Mouse (Mus musculus): ENCODE measurements around the gene 2410137M14Rik. TPM values are rescaled to one million over a fixed set of nuclear protein-coding genes. Genes with fewer than 3 reads are reported as not detected.

The 2410137M14Rik gene
- total RNA-seq, 2 experiments from 2014 or later = 0.45 TPM; not detected in 1

- DNase-seq = no peak
- H3K27ac ChIP-seq = no peak overlapping the region
- intact Hi-C loops (cut with DNase I) = loop anchor here (5.0 to 10.0 kb wide), 2 partner anchors 116 to 678 kb away; partner anchors contain the start of genes Trim26 and Trim39
- no peak for TF ChIP-seq CTCF (IDR thresholded peaks at IDR 0.05)
- no peak overlapping the region for H3K4me3 ChIP-seq
Measured at GRCm38 (mm10) chr17:36953062-36953461, 28.0 kb downstream of the 2410137M14Rik start.

- Histone ChIP-seq H3K4me3 (no peak overlapping the region), H3K27ac (no peak overlapping the region)
- DNase-seq = no peak
- intact Hi-C loops (cut with DNase I) = loop anchor here (5.0 to 10.0 kb wide), 2 partner anchors 115 to 678 kb away; partner anchors contain the start of genes Trim26 and Trim39
- TF ChIP-seq CTCF (IDR thresholded peaks at IDR 0.05) = no peak
Measured at GRCm38 (mm10) chr17:36952631-36953030, 28.4 kb downstream of the 2410137M14Rik start.

GRCm38 (mm10) chr17:36950981-36951947 lies 29.8 kb downstream of the 2410137M14Rik start, which contains the start of gene Ppp1r11:
Gene Ppp1r11, minus strand, starts transcription at chr17:36951741.
- no peak for TF ChIP-seq CTCF (IDR thresholded peaks at IDR 0.05)
- H3K27ac ChIP-seq = peak within 1 kb of the TSS; percentile 93

GRCm38 (mm10) chr17:36949265-36949664 lies 31.8 kb downstream of the 2410137M14Rik start:
- no peak overlapping the region for H3K27ac ChIP-seq
- intact Hi-C loops (cut with DNase I) = no loop called here
- H3K4me3 ChIP-seq = no peak overlapping the region
- TF ChIP-seq CTCF (IDR thresholded peaks at IDR 0.05) = no peak
- no peak for DNase-seq

More at GRCm38 (mm10) chr17:36950981-36951947, 29.8 kb downstream of the 2410137M14Rik start, which contains the start of gene Ppp1r11:
- intact Hi-C loops (cut with DNase I) = loop anchor here (5.0 to 10.0 kb wide), 2 partner anchors 114 to 676 kb away; partner anchors contain the start of genes Trim26 and Trim39
- DNase-seq = peak; percentile 96
- peak within 1 kb of the TSS; percentile 78 for H3K4me3 ChIP-seq

GRCm38 (mm10) chr17:36948286-36948685 lies 32.8 kb downstream of the 2410137M14Rik start:
- intact Hi-C loops (cut with DNase I) = no loop called here
- no peak for TF ChIP-seq CTCF (IDR thresholded peaks at IDR 0.05)
- no peak for DNase-seq
- Histone ChIP-seq H3K27ac (no peak overlapping the region), H3K4me3 (no peak overlapping the region)

- Histone ChIP-seq H3K4me3 (peak overlapping the region; percentile 86), H3K27ac (peak overlapping the region; percentile 79)
- DNase-seq = peak; percentile 63
- TF ChIP-seq CTCF (IDR thresholded peaks at IDR 0.05) = peak; percentile 50
- intact Hi-C loops (cut with DNase I) = loop anchor here (1.0 kb wide), 1 partner anchor 50 kb away; no protein-coding TSS in a partner anchor
Measured at GRCm38 (mm10) chr17:36947051-36947819, 33.8 kb downstream of the 2410137M14Rik start.

- TF ChIP-seq CTCF (IDR thresholded peaks at IDR 0.05) = peak; percentile 16; the same call in 1 of the 2 replicates
- DNase-seq = no peak
- Histone ChIP-seq H3K4me3 (no peak overlapping the region), H3K27ac (no peak overlapping the region)
- intact Hi-C loops (cut with DNase I) = no loop called here
Measured at GRCm38 (mm10) chr17:36944121-36944775, 36.8 kb downstream of the 2410137M14Rik start.

- no peak for TF ChIP-seq CTCF (IDR thresholded peaks at IDR 0.05)
- intact Hi-C loops (cut with DNase I) = no loop called here
- DNase-seq = no peak
- H3K27ac ChIP-seq = peak overlapping the region; percentile 63
- peak overlapping the region; percentile 70 for H3K4me3 ChIP-seq
Measured at GRCm38 (mm10) chr17:36943691-36944090, 37.3 kb downstream of the 2410137M14Rik start.

- DNase-seq = peak; percentile 25
- TF ChIP-seq CTCF (IDR thresholded peaks at IDR 0.05) = no peak
- Histone ChIP-seq H3K27ac (peak within 1 kb of the TSS; percentile 63), H3K4me3 (peak within 1 kb of the TSS; percentile 70)
- intact Hi-C loops (cut with DNase I) = no loop called here
Measured at GRCm38 (mm10) chr17:36942791-36943471, 38.1 kb downstream of the 2410137M14Rik start, which contains the start of gene Rnf39. Gene Rnf39, plus strand, starts transcription at chr17:36942918.

- Histone ChIP-seq H3K4me3 (peak overlapping the region; percentile 70), H3K27ac (peak overlapping the region; percentile 63; the same call in 1 of the 2 replicates)
- DNase-seq = peak; percentile 43
- intact Hi-C loops (cut with DNase I) = no loop called here
- TF ChIP-seq CTCF (IDR thresholded peaks at IDR 0.05) = no peak
Measured at GRCm38 (mm10) chr17:36942391-36942790, 38.6 kb downstream of the 2410137M14Rik start.

- intact Hi-C loops (cut with DNase I) = no loop called here
- Histone ChIP-seq H3K4me3 (no peak overlapping the region), H3K27ac (no peak overlapping the region)
- DNase-seq = no peak
- TF ChIP-seq CTCF (IDR thresholded peaks at IDR 0.05) = no peak
Measured at GRCm38 (mm10) chr17:36938056-36938455, 43.0 kb downstream of the 2410137M14Rik start.
